Mouse (Mus musculus) C2C12 (cell line): ENCODE measurements around the gene Dazap1. TPM values are rescaled to one million over a fixed set of nuclear protein-coding genes. Genes with fewer than 3 reads are reported as not detected.

ENCODE experiments used
- H3K27me3 ChIP-seq: one replicate; pipeline ENCODE4 v1.6.1; 2011; ENCODE audit not compliant: control insufficient read depth, insufficient read depth, insufficient read length
- H3K36me3 ChIP-seq: one replicate; pipeline ENCODE4 v1.6.1; 2011; ENCODE audit not compliant: control insufficient read depth, insufficient read depth
- H3K4me3 ChIP-seq: one replicate; pipeline ENCODE4 v1.5.1; 2011; ENCODE audit warnings: mild to moderate bottlenecking, control low read depth; ENCODE audit not compliant: poor library complexity, insufficient read depth, severe bottlenecking
- H3K79me2 ChIP-seq: one replicate; pipeline ENCODE4 v1.6.1; 2011; ENCODE audit not compliant: control insufficient read depth, insufficient read depth
- H3K79me3 ChIP-seq: one replicate; pipeline ENCODE4 v1.6.1; 2011; ENCODE audit warnings: low read depth, control low read depth
- H3ac ChIP-seq: one replicate; pipeline ENCODE3; 2011; ENCODE audit warnings: low read depth; ENCODE audit not compliant: control insufficient read depth, insufficient read length
- CEBPB ChIP-seq: IDR thresholded peaks from one replicate; pipeline ENCODE4 v1.6.1; 2011; ENCODE audit warnings: low read depth, mild to moderate bottlenecking, control low read depth, moderate library complexity
- CTCF ChIP-seq: IDR thresholded peaks from one replicate; pipeline ENCODE4 v1.5.1; 2011; ENCODE audit not compliant: control insufficient read depth, insufficient read depth, insufficient read length
- FOSL1 ChIP-seq: IDR thresholded peaks from one replicate; pipeline ENCODE4 v1.8.0; 2011; ENCODE audit warnings: mild to moderate bottlenecking, low read length; ENCODE audit not compliant: poor library complexity, insufficient read depth, severe bottlenecking
- MAX ChIP-seq: IDR thresholded peaks from one replicate; pipeline ENCODE4 v1.6.1; 2011; ENCODE audit warnings: mild to moderate bottlenecking, control low read depth
- MYOD1 ChIP-seq: IDR thresholded peaks from one replicate; pipeline ENCODE4 v1.6.1; 2011; ENCODE audit warnings: low read depth; ENCODE audit not compliant: control insufficient read depth, insufficient read length
- MYOG ChIP-seq: IDR thresholded peaks from one replicate; pipeline ENCODE4 v1.6.1; 2011; ENCODE audit not compliant: control insufficient read depth, insufficient read length; ENCODE audit errors: extremely low read depth
- USF1 ChIP-seq: IDR thresholded peaks from one replicate; pipeline ENCODE4 v1.6.1; 2011; ENCODE audit warnings: low read depth, mild to moderate bottlenecking, control low read depth, moderate library complexity
- polyA plus RNA-seq: library from polyadenylated mRNA; unstranded; fragments of >200 nt; fragmentation: generic; extraction: Trizol; gene quantifications from one replicate; pipeline ENCODE4 v1.2.1, GENCODE M21; 2012; ENCODE audit warnings: missing spikeins

The Dazap1 gene
- polyA plus RNA-seq, 1 experiment = 159 TPM

DNA sequence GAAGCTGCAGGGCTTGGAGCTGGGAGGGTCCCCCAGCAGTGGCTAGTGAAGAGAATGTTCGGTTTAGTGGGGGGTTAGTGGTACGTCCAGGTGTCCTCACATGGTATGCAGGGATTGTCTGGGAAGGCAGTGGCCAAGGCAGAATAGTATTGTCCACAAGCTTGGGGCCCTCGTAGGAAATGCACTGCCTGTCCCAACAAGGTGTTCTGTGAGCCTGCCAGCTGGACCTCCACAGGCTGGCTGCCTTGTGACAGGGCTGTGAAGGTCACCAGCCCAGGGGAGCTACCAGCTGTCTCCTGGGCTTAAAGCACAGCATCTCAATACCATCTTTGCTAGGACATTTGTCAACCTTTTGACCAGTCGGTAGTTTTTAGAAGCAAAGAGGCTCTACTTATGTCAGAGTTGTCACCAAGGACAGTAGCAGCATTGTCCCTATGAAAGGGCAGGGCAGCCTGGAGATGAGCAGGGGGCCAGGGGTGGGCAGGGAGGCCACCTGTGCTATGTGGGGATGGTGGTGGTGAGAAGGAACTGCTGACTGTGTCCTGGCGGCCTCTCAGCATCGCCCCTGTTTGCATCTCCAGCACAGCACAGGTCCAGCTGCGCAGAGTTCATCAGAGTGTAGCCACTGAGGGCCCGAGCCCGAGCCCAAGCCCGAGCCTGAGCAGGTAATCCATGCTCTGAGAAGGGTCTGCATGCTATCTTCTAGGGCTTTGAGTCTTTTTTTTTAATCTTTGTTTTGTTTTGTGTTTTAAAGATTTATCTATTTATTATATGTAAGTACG lies 8.6 kb upstream of the Dazap1 start:
- Histone ChIP-seq H3K79me2 (peaks cover 43% of the 10 kb centered on the region), H3K4me3 (no peak overlapping the region), H3ac (no peak overlapping the region), H3K79me3 (peaks cover 32% of the 10 kb centered on the region), H3K36me3 (peaks cover 56% of the 10 kb centered on the region), H3K27me3 (no peaks in the 10 kb centered on the region)
- TF ChIP-seq MYOG (no peak), MYOD1 (no peak), CEBPB (no peak), MAX (no peak), USF1 (no peak)

- Histone ChIP-seq H3K27me3 (no peaks in the 10 kb centered on the region), H3K79me3 (peaks cover 32% of the 10 kb centered on the region), H3K4me3 (no peak overlapping the region), H3ac (no peak overlapping the region), H3K36me3 (peaks cover 64% of the 10 kb centered on the region), H3K79me2 (peaks cover 43% of the 10 kb centered on the region)
- TF ChIP-seq CTCF = no peak
- TF ChIP-seq USF1 = no peak
- TF ChIP-seq CEBPB = no peak
- TF ChIP-seq MYOG = no peak
- no peak for TF ChIP-seq MYOD1
- no peak for TF ChIP-seq FOSL1
- no peak for TF ChIP-seq MAX
Measured at GRCm38 (mm10) chr10:80253551-80253950, 7.7 kb upstream of the Dazap1 start.

DNA sequence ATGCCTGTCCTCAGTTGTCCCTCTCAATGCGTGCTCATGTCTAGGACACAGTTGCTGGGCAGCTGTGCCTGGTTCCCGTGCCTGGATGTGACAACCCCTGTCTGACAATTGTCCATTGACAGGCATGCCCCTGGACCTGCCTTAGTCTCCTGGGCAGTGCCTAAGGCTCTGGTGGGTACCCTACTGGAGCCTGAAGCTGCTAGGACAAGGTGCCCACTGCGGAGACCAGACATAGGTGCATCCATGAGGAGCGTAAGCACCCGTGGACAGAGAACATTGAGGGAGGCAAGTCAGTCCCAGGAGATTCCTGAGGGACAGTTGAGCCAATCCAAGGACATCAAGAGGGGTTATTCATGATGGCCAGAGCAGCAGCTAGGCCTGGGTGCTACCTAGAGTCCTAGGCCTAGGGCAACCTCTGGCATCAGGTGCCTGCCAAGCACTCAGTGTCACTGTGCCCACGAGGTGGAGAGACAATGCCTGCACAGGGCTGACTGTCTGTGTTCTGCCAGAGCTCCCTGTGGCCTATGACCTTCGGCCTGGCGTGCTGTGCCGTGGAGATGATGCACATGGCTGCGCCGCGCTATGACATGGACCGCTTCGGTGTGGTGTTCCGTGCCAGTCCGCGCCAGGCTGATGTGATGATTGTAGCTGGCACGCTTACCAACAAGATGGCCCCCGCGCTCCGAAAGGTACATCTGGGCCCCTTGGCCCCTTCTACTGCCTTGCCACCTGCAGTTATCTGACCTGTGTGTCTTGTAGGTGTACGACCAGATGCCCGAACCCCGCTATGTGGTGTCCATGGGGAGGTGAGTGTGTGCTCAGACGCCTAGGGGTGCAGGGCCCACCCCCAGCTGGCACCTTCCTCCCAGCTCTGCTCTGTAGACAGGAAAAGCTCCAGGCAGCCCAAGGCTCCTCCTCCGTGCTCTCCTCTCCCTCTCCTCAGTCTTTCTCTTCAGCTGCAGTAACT lies 6.7 kb upstream of the Dazap1 start:
- Histone ChIP-seq H3ac (no peak overlapping the region), H3K4me3 (no peak overlapping the region), H3K36me3 (peaks cover 72% of the 10 kb centered on the region), H3K27me3 (no peaks in the 10 kb centered on the region), H3K79me2 (peaks cover 43% of the 10 kb centered on the region), H3K79me3 (peaks cover 30% of the 10 kb centered on the region)
- no peak for TF ChIP-seq MYOD1
- no peak for TF ChIP-seq FOSL1
- TF ChIP-seq MAX = no peak

GRCm38 (mm10) chr10:80255881-80256535 lies 5.3 kb upstream of the Dazap1 start:
- no peak overlapping the region for H3ac ChIP-seq
- no peaks in the 10 kb centered on the region for H3K27me3 ChIP-seq
- peaks cover 29% of the 10 kb centered on the region for H3K79me2 ChIP-seq
- peaks cover 72% of the 10 kb centered on the region for H3K36me3 ChIP-seq
- H3K79me3 ChIP-seq = peaks cover 16% of the 10 kb centered on the region
- H3K4me3 ChIP-seq = no peak overlapping the region
- TF ChIP-seq MAX (no peak), MYOG (no peak), USF1 (no peak), FOSL1 (no peak), MYOD1 (no peak), CEBPB (no peak), CTCF (no peak)

DNA sequence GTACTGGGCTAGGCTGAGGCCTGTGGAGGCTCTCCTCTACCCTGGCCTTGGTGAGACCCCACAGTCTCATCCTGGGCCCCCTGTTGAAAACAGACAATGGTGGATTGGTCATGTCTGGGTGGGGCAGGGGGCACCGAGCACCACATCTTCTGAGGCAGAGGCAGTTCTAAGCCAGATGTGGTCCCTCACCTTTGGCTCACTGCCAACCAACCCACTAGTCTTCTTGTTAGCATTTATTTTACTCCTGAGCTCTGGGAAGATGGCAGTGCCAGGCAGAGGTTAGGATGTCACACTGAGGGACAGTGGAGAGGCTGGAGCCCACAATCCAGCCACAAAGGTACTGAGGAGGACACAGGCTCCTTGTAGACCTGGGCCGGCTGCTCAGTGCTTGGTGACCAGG lies 3.4 kb upstream of the Dazap1 start:
- H3K36me3 ChIP-seq = peaks cover 60% of the 10 kb centered on the region
- H3K27me3 ChIP-seq = no peaks in the 10 kb centered on the region
- peaks cover 20% of the 10 kb centered on the region for H3K79me2 ChIP-seq
- TF ChIP-seq FOSL1 (no peak), CEBPB (no peak), MYOG (no peak), MAX (no peak), MYOD1 (no peak), CTCF (no peak), USF1 (no peak)
- no peak overlapping the region for H3K4me3 ChIP-seq
- H3ac ChIP-seq = no peak overlapping the region
- H3K79me3 ChIP-seq = peaks cover 9% of the 10 kb centered on the region
